Mouse (Mus musculus) adipocyte (in vitro differentiated cells): ENCODE data around the gene Eif2b3.

ENCODE experiments used
- DNase-seq: peaks from one replicate; pipeline ENCODE4 v3.0.0-alpha.2; 2016; ENCODE audit warnings: low spot score

The Eif2b3 gene

GRCm38 (mm10) chr4:117123546-117124217 is 104.5 kb downstream of the Eif2b3 start:
- no peak for DNase-seq

- DNase-seq, result no peak
These were observed 105.0 kb downstream of the Eif2b3 start for GRCm38 (mm10) chr4:117124218-117124517.

GRCm38 (mm10) chr4:117124518-117125347 is 105.5 kb downstream of the Eif2b3 start:
- peak; percentile 73 for DNase-seq

- peak; percentile 75 for DNase-seq
These were observed 106.2 kb downstream of the Eif2b3 start, which contains the start of gene Btbd19 for GRCm38 (mm10) chr4:117125348-117125909. Btbd19 (minus strand) TSS chr4:117125725.

- peak; percentile 83 for DNase-seq
These were observed 106.9 kb downstream of the Eif2b3 start for GRCm38 (mm10) chr4:117125910-117126674.

- DNase-seq, result no peak
These were observed 107.6 kb downstream of the Eif2b3 start, which contains the start of gene Tctex1d4 for GRCm38 (mm10) chr4:117126675-117127290. Tctex1d4 (plus strand) TSS chr4:117126794.

GRCm38 (mm10) chr4:117127991-117128686 is 108.9 kb downstream of the Eif2b3 start:
- no peak for DNase-seq

- no peak for DNase-seq
These were observed 111.6 kb downstream of the Eif2b3 start for GRCm38 (mm10) chr4:117130790-117131189.

GRCm38 (mm10) chr4:117131198-117131597 is 112.0 kb downstream of the Eif2b3 start:
- no peak for DNase-seq

GRCm38 (mm10) chr4:117131890-117132793 is 112.9 kb downstream of the Eif2b3 start:
- DNase-seq, result no peak

GRCm38 (mm10) chr4:117132794-117133143 is 113.6 kb downstream of the Eif2b3 start:
- no peak for DNase-seq

GRCm38 (mm10) chr4:117133366-117133796 is 114.2 kb downstream of the Eif2b3 start:
- no peak for DNase-seq

GRCm38 (mm10) chr4:117133817-117134600 is 114.8 kb downstream of the Eif2b3 start, which contains the start of gene Plk3:
Plk3 (minus strand) TSS chr4:117133963.
- DNase-seq, result peak; percentile 94

- DNase-seq, result no peak
These were observed 115.4 kb downstream of the Eif2b3 start for GRCm38 (mm10) chr4:117134601-117134995.

- peak; percentile 52 for DNase-seq
These were observed 116.8 kb downstream of the Eif2b3 start for GRCm38 (mm10) chr4:117136034-117136433.
